In genomic region chr8:113531116-113531665, GRCm38 (mm10) we compare ENCODE assay signal across 17 mouse cellular contexts.
A peak's percentile ranks its signal among the peaks of the same experiment; 100 is the strongest.
DNase-seq lines count a peak whose midpoint lies in the region; ATAC-seq and TF ChIP-seq lines count a peak whose summit lies in the region.
"Had no signal": no experiment of that assay in that cellular context is flagged by ENCODE, and none has a peak within 500 bp of the region (broad histone marks: within the 10 kb centered on the region; RNA-seq: fewer than 3 reads in every experiment).

No protein-coding gene starts in this region.

- no peak for TF ChIP-seq CTCF in heart, postnatal 0 days (IDR thresholded peaks at IDR 0.05; ENCODE audit: low read depth)
- no peak for TF ChIP-seq CTCF in lung, embryonic 14.5 days (IDR thresholded peaks at IDR 0.05; ENCODE audit: low read depth)

- no peak for TF ChIP-seq EP300 in heart, postnatal 0 days (IDR thresholded peaks at IDR 0.05; ENCODE audit: low read depth)

- ATAC-seq in heart, postnatal 0 days (ENCODE audit: insufficient read depth, low read depth): no peak
- ATAC-seq in heart, embryonic 11.5 days (replicated peaks; ENCODE audit: insufficient number of reproducible peaks, low FRiP score, low TSS enrichment): no peak
- ATAC-seq in lung, embryonic 14.5 days (ENCODE audit: insufficient read depth): peak; percentile 86
- ATAC-seq in intestine, embryonic 16.5 days: 0 out of 2 replicates have a peak, but pooled peaks have one; percentile 21
- 0 out of 2 replicates have a peak, but pooled peaks have one; percentile 65 for ATAC-seq in stomach, embryonic 14.5 days (ENCODE audit: insufficient number of reproducible peaks, insufficient read depth, low FRiP score, low read depth)
- ATAC-seq: CD4-positive, CD25-positive, alpha-beta regulatory T cell, adult 4 months; inflammation-experienced regulatory T-cells, adult 6 months; midbrain, embryonic 16.5 days; Patski had no signal

- H3K9me3 ChIP-seq in heart, postnatal 0 days (replicated peaks; ENCODE audit: control insufficient read depth, low read length): 0 out of 2 replicates have a peak, but pooled peaks cover 4% of the 10 kb centered on the region
- H3K9me3 ChIP-seq in heart, embryonic 11.5 days (replicated peaks; ENCODE audit: control insufficient read depth, low read length): no peaks in the 10 kb centered on the region
- no peaks in the 10 kb centered on the region for H3K9me3 ChIP-seq in lung, embryonic 14.5 days (ENCODE audit: low read depth, low read length)
- H3K9me3 ChIP-seq in intestine, embryonic 16.5 days (ENCODE audit: control insufficient read depth, low read length): no peaks in the 10 kb centered on the region
- H3K9me3 ChIP-seq in stomach, embryonic 14.5 days (ENCODE audit: control insufficient read depth, low read depth, low read length): no peaks in the 10 kb centered on the region

- no peak overlapping the region for H3K4me3 ChIP-seq in heart, postnatal 0 days (ENCODE audit: low read depth, low read length)
- H3K4me3 ChIP-seq in heart, embryonic 11.5 days (ENCODE audit: low read depth, low read length): no peak overlapping the region
- H3K4me3 ChIP-seq in lung, embryonic 14.5 days (ENCODE audit: low read depth, low read length): no peak overlapping the region
- H3K4me3 ChIP-seq in intestine, embryonic 16.5 days (ENCODE audit: low read length): no peak overlapping the region
- H3K4me3 ChIP-seq in stomach, embryonic 14.5 days (ENCODE audit: low read depth, low read length): no peak overlapping the region
- H3K4me3 ChIP-seq: left cerebral cortex, adult 2 months had no signal

- no peak overlapping the region for H3K4me2 ChIP-seq in heart, postnatal 0 days (ENCODE audit: low read depth, low read length)
- no peak overlapping the region for H3K4me2 ChIP-seq in heart, embryonic 11.5 days
- H3K4me2 ChIP-seq in lung, embryonic 14.5 days: peak overlapping the region; percentile 46
- H3K4me2 ChIP-seq in intestine, embryonic 16.5 days (ENCODE audit: low read depth, low read length): no peak overlapping the region
- H3K4me2 ChIP-seq in stomach, embryonic 14.5 days (replicated peaks; ENCODE audit: low read depth, low read length): no peak overlapping the region

- no peak overlapping the region for H3K9ac ChIP-seq in heart, postnatal 0 days (replicated peaks; ENCODE audit: low read depth, low read length)
- no peak overlapping the region for H3K9ac ChIP-seq in heart, embryonic 11.5 days (ENCODE audit: low read depth, low read length)
- no peak overlapping the region for H3K9ac ChIP-seq in lung, embryonic 14.5 days
- no peak overlapping the region for H3K9ac ChIP-seq in intestine, embryonic 16.5 days (ENCODE audit: low read depth, low read length)
- H3K9ac ChIP-seq in stomach, embryonic 14.5 days (replicated peaks; ENCODE audit: low read depth, low read length): no peak overlapping the region
- H3K9ac ChIP-seq: liver, embryonic 14.5 days had no signal

- peak; percentile 15 for DNase-seq in heart, postnatal 0 days (ENCODE audit: low spot score)
- peak; percentile 81 for DNase-seq in lung, embryonic 14.5 days
- no peak for DNase-seq in lung, postnatal 25 days (ENCODE audit: low spot score)
- DNase-seq in liver: no peak
- DNase-seq: adrenal gland, postnatal 10 days; cerebellum, adult 2 months; heart, adult 18-20 months; thymus, adult 2 months had no signal

- H3K27ac ChIP-seq in heart, postnatal 0 days (ENCODE audit: low read depth): no peak overlapping the region
- no peak overlapping the region for H3K27ac ChIP-seq in heart, embryonic 11.5 days (ENCODE audit: low read depth, low read length)
- H3K27ac ChIP-seq in lung, embryonic 14.5 days (ENCODE audit: low read depth): no peak overlapping the region
- H3K27ac ChIP-seq in intestine, embryonic 16.5 days (ENCODE audit: low read length): no peak overlapping the region
- no peak overlapping the region; the same call in 1 of the 2 replicates for H3K27ac ChIP-seq in stomach, embryonic 14.5 days (ENCODE audit: low read length)
- H3K27ac ChIP-seq: left cerebral cortex, adult 2 months; liver, embryonic 14.5 days had no signal

- H3K4me1 ChIP-seq in heart, postnatal 0 days (ENCODE audit: control insufficient read depth, insufficient read depth): no peaks in the 10 kb centered on the region
- H3K4me1 ChIP-seq in heart, embryonic 11.5 days (ENCODE audit: control insufficient read depth, insufficient read depth, low read length): no peaks in the 10 kb centered on the region
- no peaks in the 10 kb centered on the region; the same call in 1 of the 2 replicates for H3K4me1 ChIP-seq in lung, embryonic 14.5 days (ENCODE audit: insufficient read depth)
- no peaks in the 10 kb centered on the region for H3K4me1 ChIP-seq in intestine, embryonic 16.5 days (ENCODE audit: control insufficient read depth, insufficient read depth, low read length)
- H3K4me1 ChIP-seq in stomach, embryonic 14.5 days (ENCODE audit: control insufficient read depth, insufficient read depth, low read length): no peaks in the 10 kb centered on the region

- WGBS in heart, postnatal 0 days: 42% methylated on average over 10 of the region's 10 CpGs
- 47% methylated on average over 10 of the region's 10 CpGs for WGBS in heart, embryonic 11.5 days (ENCODE audit: insufficient replicate concordance)
- 28% methylated on average over 10 of the region's 10 CpGs for WGBS in lung, embryonic 14.5 days
- 55% methylated on average over 10 of the region's 10 CpGs for WGBS in intestine, embryonic 16.5 days
- 41% methylated on average over 10 of the region's 10 CpGs for WGBS in stomach, embryonic 14.5 days

- no peaks in the 10 kb centered on the region for H3K27me3 ChIP-seq in heart, postnatal 0 days (ENCODE audit: control insufficient read depth, insufficient read depth, low read length)
- H3K27me3 ChIP-seq in heart, embryonic 11.5 days (ENCODE audit: control insufficient read depth, insufficient read depth, low read length): no peaks in the 10 kb centered on the region
- no peaks in the 10 kb centered on the region for H3K27me3 ChIP-seq in lung, embryonic 14.5 days (ENCODE audit: insufficient read depth, low read length)
- no peaks in the 10 kb centered on the region for H3K27me3 ChIP-seq in intestine, embryonic 16.5 days (replicated peaks; ENCODE audit: control insufficient read depth, insufficient read depth, low read length)
- no peaks in the 10 kb centered on the region for H3K27me3 ChIP-seq in stomach, embryonic 14.5 days (ENCODE audit: control insufficient read depth, insufficient read depth, low read length)

- no peaks in the 10 kb centered on the region for H3K36me3 ChIP-seq in heart, postnatal 0 days (replicated peaks; ENCODE audit: control insufficient read depth, insufficient read depth, low read length)
- H3K36me3 ChIP-seq in heart, embryonic 11.5 days (ENCODE audit: control insufficient read depth, insufficient read depth, low read length): no peaks in the 10 kb centered on the region
- H3K36me3 ChIP-seq in lung, embryonic 14.5 days (ENCODE audit: insufficient read depth): no peaks in the 10 kb centered on the region
- H3K36me3 ChIP-seq in intestine, embryonic 16.5 days (ENCODE audit: control insufficient read depth, insufficient read depth, low read length): no peaks in the 10 kb centered on the region
- no peaks in the 10 kb centered on the region for H3K36me3 ChIP-seq in stomach, embryonic 14.5 days (ENCODE audit: control insufficient read depth, insufficient read depth, low read length)

Comparison
In these comparisons a context has a peak if more than half of its experiments do, and no peak if none do; other contexts are left out.
1. DNase-seq: peak in heart, postnatal 0 days (single experiment) and lung, embryonic 14.5 days (single experiment); none in lung, postnatal 25 days (single experiment) and liver (single experiment).
2. ATAC-seq: peak in lung, embryonic 14.5 days (single experiment), intestine, embryonic 16.5 days (single experiment) and stomach, embryonic 14.5 days (single experiment); none in heart, postnatal 0 days (single experiment) and heart, embryonic 11.5 days (single experiment).